Mouse (Mus musculus): ENCODE measurements around the gene Sh3bp1. TPM values are rescaled to one million over a fixed set of nuclear protein-coding genes. Genes with fewer than 3 reads are reported as not detected.

Gene Sh3bp1
- polyA plus RNA-seq, 1 experiment from 2014 or later = 10.3 TPM

DNA sequence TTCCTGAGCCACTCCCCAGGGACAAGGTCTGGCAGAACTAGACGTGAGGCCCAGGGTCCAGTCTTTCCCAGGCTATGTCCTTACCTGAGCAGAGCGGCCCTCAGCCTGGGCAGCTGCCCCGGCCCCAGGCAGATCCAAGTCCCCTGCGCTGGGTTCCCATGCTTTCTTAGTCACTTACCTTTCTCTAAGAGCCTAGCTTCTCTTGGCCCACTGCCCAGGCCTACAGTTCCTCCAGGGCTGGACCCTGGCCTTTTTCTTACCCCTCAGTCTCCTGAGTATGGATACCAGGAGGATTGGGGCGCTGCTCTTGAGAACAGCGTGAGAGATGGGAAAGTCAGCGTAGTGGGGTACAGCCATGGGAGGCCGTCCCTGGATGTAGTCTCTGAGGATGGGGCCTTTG lies 19.1 kb upstream of the Sh3bp1 start:
- Histone ChIP-seq H3K9ac (0 out of 2 replicates have a peak overlapping the region, but pooled peaks have one; percentile 25), H3K36me3 (replicated peaks) (peaks cover 55% of the 10 kb centered on the region), H3K9me3 (no peaks in the 10 kb centered on the region), H3K4me2 (no peak overlapping the region), H3K27ac (no peak overlapping the region), H3K4me3 (replicated peaks) (no peak overlapping the region), H3K4me1 (peaks cover 30% of the 10 kb centered on the region), H3K27me3 (no peaks in the 10 kb centered on the region)
- WGBS = 96% methylated on average over 8 of the region's 8 CpGs
- ATAC-seq (ENCODE audit: low FRiP score) = no peak

DNA sequence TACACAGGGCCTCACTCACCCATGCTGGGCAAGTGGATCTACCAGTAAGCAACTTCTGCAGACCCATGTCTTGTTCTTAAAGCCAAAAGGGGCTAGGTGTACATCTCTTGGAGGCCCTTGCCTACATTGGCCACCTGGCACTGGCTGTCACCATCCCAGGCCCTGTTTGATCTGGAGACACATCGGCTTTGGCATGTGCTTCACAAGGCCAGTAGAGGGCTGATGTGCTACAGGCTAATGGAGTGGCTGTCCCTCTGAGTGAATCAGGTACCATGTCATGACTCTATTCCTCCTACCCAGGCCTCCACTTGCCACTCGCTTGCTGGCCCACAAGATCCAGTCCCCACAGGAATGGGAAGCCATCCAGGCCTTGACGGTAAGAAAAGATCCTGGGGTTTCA lies 17.7 kb upstream of the Sh3bp1 start:
- Histone ChIP-seq H3K9me3 (no peaks in the 10 kb centered on the region), H3K36me3 (replicated peaks) (peaks cover 68% of the 10 kb centered on the region), H3K4me1 (peaks cover 18% of the 10 kb centered on the region), H3K4me2 (no peak overlapping the region), H3K27ac (no peak overlapping the region), H3K4me3 (replicated peaks) (no peak overlapping the region), H3K9ac (no peak overlapping the region), H3K27me3 (no peaks in the 10 kb centered on the region)
- 83% methylated on average over 3 of the region's 3 CpGs for WGBS
- ATAC-seq (ENCODE audit: low FRiP score) = no peak

DNA sequence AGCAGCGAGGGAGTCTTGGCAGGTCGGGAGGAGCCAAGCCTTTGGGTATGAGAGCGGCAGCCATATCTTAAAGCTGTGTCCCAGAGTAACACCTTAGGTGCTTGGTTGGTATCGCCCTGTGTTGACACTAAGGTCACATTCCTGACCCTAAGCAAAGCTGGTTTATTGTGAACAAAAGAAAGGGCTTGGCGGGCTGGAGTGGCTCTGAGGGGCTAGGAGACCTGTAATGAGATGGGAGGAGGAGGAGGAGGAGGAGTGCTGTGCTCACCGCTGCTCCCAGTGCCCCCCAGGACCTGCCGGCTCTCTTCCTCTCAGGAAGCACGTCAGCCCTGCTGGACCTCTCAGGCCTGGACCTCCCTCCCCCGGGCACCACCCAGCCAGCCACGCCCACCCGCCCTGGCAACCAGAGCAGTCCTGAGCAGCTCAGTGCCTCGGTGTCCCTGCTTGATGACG lies 10.1 kb upstream of the Sh3bp1 start:
- Histone ChIP-seq H3K27me3 (no peaks in the 10 kb centered on the region), H3K4me1 (0 out of 2 replicates have a peak, but pooled peaks cover 3% of the 10 kb centered on the region), H3K4me2 (no peak overlapping the region), H3K4me3 (replicated peaks) (no peak overlapping the region), H3K9me3 (no peaks in the 10 kb centered on the region), H3K36me3 (replicated peaks) (peaks cover 91% of the 10 kb centered on the region), H3K9ac (no peak overlapping the region), H3K27ac (no peak overlapping the region)
- WGBS = 19% methylated on average over 13 of the region's 13 CpGs
- no peak for ATAC-seq (ENCODE audit: low FRiP score)

- H3K4me2 ChIP-seq = no peak overlapping the region
- no peak overlapping the region for H3K4me3 ChIP-seq (replicated peaks)
- 0 out of 2 replicates have a peak, but pooled peaks cover 3% of the 10 kb centered on the region for H3K4me1 ChIP-seq
- 70% methylated on average over 7 of the region's 7 CpGs for WGBS
- no peak overlapping the region for H3K9ac ChIP-seq
- H3K9me3 ChIP-seq = no peaks in the 10 kb centered on the region
- peaks cover 67% of the 10 kb centered on the region for H3K36me3 ChIP-seq (replicated peaks)
- H3K27ac ChIP-seq = no peak overlapping the region
- no peak for ATAC-seq (ENCODE audit: low FRiP score)
- no peaks in the 10 kb centered on the region for H3K27me3 ChIP-seq
These were observed 7.1 kb upstream of the Sh3bp1 start for GRCm38 (mm10) chr15:78892440-78892839.

- no peak overlapping the region for H3K27ac ChIP-seq
- no peak overlapping the region for H3K4me2 ChIP-seq
- ATAC-seq (ENCODE audit: low FRiP score) = no peak
- peaks cover 11% of the 10 kb centered on the region; the same call in 1 of the 2 replicates for H3K4me1 ChIP-seq
- H3K9me3 ChIP-seq = no peaks in the 10 kb centered on the region
- H3K4me3 ChIP-seq (replicated peaks) = no peak overlapping the region
- peaks cover 13% of the 10 kb centered on the region; the same call in 1 of the 2 replicates for H3K27me3 ChIP-seq
- 76% methylated on average over 13 of the region's 13 CpGs for WGBS
- no peak overlapping the region for H3K9ac ChIP-seq
- peaks cover 44% of the 10 kb centered on the region for H3K36me3 ChIP-seq (replicated peaks)
These were observed 4.8 kb upstream of the Sh3bp1 start for GRCm38 (mm10) chr15:78894726-78895125.

- 81% methylated on average over 2 of the region's 2 CpGs for WGBS
- Histone ChIP-seq H3K4me3 (replicated peaks) (no peak overlapping the region), H3K27me3 (peaks cover 23% of the 10 kb centered on the region), H3K4me1 (peaks cover 21% of the 10 kb centered on the region), H3K36me3 (replicated peaks) (peaks cover 36% of the 10 kb centered on the region), H3K27ac (no peak overlapping the region), H3K9me3 (no peaks in the 10 kb centered on the region), H3K9ac (no peak overlapping the region), H3K4me2 (no peak overlapping the region)
- ATAC-seq (ENCODE audit: low FRiP score) = no peak
These were observed 3.8 kb upstream of the Sh3bp1 start for GRCm38 (mm10) chr15:78895741-78896140.

DNA sequence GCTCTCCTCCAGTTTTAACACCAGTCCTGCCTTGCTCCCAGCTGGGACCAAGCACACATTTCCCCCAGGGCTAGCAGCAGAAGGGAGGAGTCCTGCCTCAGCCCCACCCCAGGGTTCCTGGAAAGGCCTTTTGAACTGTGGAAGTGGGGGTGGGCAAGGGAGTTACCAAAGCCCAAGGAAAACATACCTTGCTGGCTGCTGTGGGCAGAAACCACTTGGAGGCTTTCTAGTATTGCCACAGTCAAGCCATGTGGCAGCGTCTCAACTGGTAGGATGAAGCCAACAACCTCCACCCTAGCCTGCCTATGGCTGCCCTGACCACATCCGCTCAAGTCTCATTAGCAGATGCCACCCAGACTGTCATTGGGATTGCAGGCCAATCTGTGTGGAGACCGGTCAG lies 3.4 kb upstream of the Sh3bp1 start:
- no peaks in the 10 kb centered on the region for H3K9me3 ChIP-seq
- no peak overlapping the region for H3K4me3 ChIP-seq (replicated peaks)
- WGBS = 88% methylated on average over 3 of the region's 3 CpGs
- no peak for ATAC-seq (ENCODE audit: low FRiP score)
- no peak overlapping the region for H3K4me2 ChIP-seq
- H3K9ac ChIP-seq = no peak overlapping the region
- H3K36me3 ChIP-seq (replicated peaks) = peaks cover 32% of the 10 kb centered on the region
- H3K4me1 ChIP-seq = peaks cover 25% of the 10 kb centered on the region
- peaks cover 27% of the 10 kb centered on the region for H3K27me3 ChIP-seq
- H3K27ac ChIP-seq = no peak overlapping the region

GRCm38 (mm10) chr15:78897488-78897887 lies 2.1 kb upstream of the Sh3bp1 start:
- WGBS = 90% methylated on average over 4 of the region's 4 CpGs

DNA sequence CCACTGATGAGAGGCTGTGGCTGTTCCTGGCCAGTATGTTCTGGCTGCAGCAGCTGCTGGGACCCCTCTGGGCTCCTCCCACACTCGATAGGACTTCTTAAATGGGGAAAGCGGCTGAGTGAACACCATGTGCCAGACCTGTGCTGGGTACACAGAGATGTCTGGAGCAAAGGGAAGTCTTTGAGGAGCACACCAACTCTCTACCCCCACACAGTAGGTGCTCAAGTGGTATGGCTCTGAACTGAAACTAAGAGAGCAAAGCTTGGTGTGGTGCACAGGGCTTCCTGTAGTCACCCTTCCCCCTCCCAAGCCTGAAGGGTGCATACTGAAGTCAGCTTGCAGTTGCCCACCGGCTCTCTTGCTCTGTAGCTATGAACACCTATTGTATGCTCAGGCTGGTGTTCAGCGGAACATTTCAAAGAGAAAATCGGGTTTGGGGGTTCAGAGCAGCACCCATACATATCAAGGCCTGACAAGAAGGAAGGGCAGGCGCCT lies 1.0 kb upstream of the Sh3bp1 start:
- H3K4me1 ChIP-seq = peaks cover 30% of the 10 kb centered on the region
- peaks cover 37% of the 10 kb centered on the region for H3K27me3 ChIP-seq
- no peaks in the 10 kb centered on the region for H3K9me3 ChIP-seq
- no peak overlapping the region for H3K4me2 ChIP-seq
- H3K4me3 ChIP-seq (replicated peaks) = no peak overlapping the region
- 53% methylated on average over 6 of the region's 6 CpGs for WGBS
- peaks cover 8% of the 10 kb centered on the region; the same call in 1 of the 2 replicates for H3K36me3 ChIP-seq (replicated peaks)
- no peak overlapping the region for H3K9ac ChIP-seq
- no peak for ATAC-seq (ENCODE audit: low FRiP score)
- H3K27ac ChIP-seq = no peak overlapping the region

More at GRCm38 (mm10) chr15:78897488-78897887, 2.1 kb upstream of the Sh3bp1 start:
- Histone ChIP-seq H3K4me2 (no peak overlapping the region), H3K36me3 (replicated peaks) (peaks cover 18% of the 10 kb centered on the region), H3K9me3 (no peaks in the 10 kb centered on the region), H3K9ac (no peak overlapping the region), H3K27ac (no peak overlapping the region), H3K4me3 (replicated peaks) (no peak overlapping the region), H3K27me3 (peaks cover 37% of the 10 kb centered on the region), H3K4me1 (peaks cover 30% of the 10 kb centered on the region)
- ATAC-seq (ENCODE audit: low FRiP score) = no peak

GRCm38 (mm10) chr15:78899409-78899739 lies 194 bp upstream of the Sh3bp1 start, which contains the start of gene Gm49510:
Gm49510 (plus strand) TSS chr15:78899667.
- ATAC-seq (ENCODE audit: low FRiP score) = no peak
- H3K27ac ChIP-seq = no peak within 1 kb of the TSS; the same call in 1 of the 2 replicates
- 4% methylated on average over 17 of the region's 20 CpGs for WGBS
- no peaks in the 10 kb centered on the region for H3K9me3 ChIP-seq
- H3K36me3 ChIP-seq (replicated peaks) = 0 out of 2 replicates have a peak, but pooled peaks cover 3% of the 10 kb centered on the region
- peaks cover 27% of the 10 kb centered on the region for H3K4me1 ChIP-seq
- peak within 1 kb of the TSS; percentile 68 for H3K9ac ChIP-seq
- H3K4me2 ChIP-seq = peak within 1 kb of the TSS; percentile 95
- H3K27me3 ChIP-seq = peaks cover 37% of the 10 kb centered on the region
- peak within 1 kb of the TSS; percentile 57 for H3K4me3 ChIP-seq (replicated peaks)

DNA sequence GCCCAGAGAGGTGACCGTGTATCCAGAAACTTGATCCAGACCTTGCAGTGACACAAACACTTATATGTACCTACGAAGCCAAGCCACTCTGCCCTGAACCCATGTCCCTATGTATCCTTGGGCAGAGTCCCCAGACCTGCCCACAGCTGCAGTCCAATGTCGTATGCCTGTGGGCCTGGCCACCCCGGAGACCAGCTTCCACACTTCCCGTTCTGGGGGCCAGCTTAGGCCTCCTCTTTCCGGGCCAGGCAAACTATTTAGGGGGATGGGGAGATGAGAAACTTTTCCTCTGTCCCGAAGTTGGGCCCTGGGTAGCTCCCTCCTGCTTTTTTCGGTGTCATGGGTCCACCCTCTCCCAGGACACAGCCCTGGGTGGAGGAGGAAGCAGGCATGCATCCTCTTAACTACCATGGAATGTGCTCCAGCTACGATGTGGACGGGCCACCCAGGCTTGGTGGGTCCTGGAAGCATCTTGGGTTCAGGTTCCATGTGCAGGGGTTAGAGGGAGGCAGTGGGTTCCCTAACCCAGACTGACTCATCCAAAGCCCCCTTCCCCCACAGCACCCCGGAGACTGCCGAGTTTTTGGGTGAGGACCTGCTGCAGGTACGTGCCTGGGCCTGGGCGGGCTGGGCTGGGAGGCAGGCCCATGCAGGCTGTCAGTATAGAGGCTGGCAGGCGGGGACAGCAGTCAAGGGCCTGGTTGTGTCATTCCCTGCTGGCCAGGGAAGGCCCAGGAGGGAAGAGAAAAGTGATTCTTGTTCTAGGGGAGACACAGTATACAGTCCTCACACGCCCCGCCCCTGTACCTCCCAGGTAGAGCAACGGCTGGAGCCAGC lies 1.2 kb downstream of the Sh3bp1 start:
- H3K9me3 ChIP-seq = no peaks in the 10 kb centered on the region
- H3K27ac ChIP-seq = no peak overlapping the region
- H3K9ac ChIP-seq = peak overlapping the region; percentile 68
- ATAC-seq (ENCODE audit: low FRiP score) = no peak
- WGBS = 23% methylated on average over 18 of the region's 18 CpGs
- H3K36me3 ChIP-seq (replicated peaks) = no peaks in the 10 kb centered on the region
- peaks cover 27% of the 10 kb centered on the region for H3K4me1 ChIP-seq
- peak overlapping the region; percentile 57 for H3K4me3 ChIP-seq (replicated peaks)
- H3K4me2 ChIP-seq = peak overlapping the region; percentile 95
- peaks cover 37% of the 10 kb centered on the region for H3K27me3 ChIP-seq

DNA sequence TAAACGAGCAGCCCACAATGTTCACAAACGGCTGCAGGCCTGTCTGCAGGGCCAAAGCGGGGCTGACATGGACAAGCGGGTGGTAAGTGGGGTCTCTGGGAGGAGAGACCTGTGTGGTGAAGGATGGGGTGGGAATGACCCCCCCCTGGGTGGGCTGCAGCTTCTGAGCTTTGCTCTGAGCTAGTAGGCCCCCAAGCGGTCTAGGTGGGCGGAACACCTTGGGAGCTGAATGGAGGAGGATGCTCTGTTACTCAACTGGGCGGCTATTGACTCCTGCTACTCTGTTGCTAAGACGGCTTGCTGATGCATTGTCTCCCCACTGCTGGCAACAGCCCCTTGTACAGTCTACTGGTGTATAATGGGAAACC lies 1.8 kb downstream of the Sh3bp1 start:
- no peaks in the 10 kb centered on the region for H3K9me3 ChIP-seq
- H3K4me1 ChIP-seq = peaks cover 27% of the 10 kb centered on the region
- H3K36me3 ChIP-seq (replicated peaks) = 0 out of 2 replicates have a peak, but pooled peaks cover 1% of the 10 kb centered on the region
- H3K27ac ChIP-seq = 0 out of 2 replicates have a peak overlapping the region, but pooled peaks have one; percentile 13
- H3K27me3 ChIP-seq = peaks cover 37% of the 10 kb centered on the region
- H3K9ac ChIP-seq = no peak overlapping the region
- 31% methylated on average over 8 of the region's 8 CpGs for WGBS
- no peak overlapping the region for H3K4me3 ChIP-seq (replicated peaks)
- ATAC-seq (ENCODE audit: low FRiP score) = no peak
- peak overlapping the region; percentile 95 for H3K4me2 ChIP-seq
